Mouse (Mus musculus): ENCODE data around the gene Nhlh1.
A peak's percentile ranks its signal among the peaks of the same experiment; 100 is the strongest.

- TF ChIP-seq CTCF (IDR thresholded peaks at IDR 0.05; ENCODE audit: borderline replicate concordance, extremely low read depth, insufficient read depth, insufficient read length): peak; percentile 86
- TF ChIP-seq POLR2A (IDR thresholded peaks at IDR 0.05; ENCODE audit: borderline replicate concordance, extremely low read depth, insufficient read depth, insufficient read length, poor library complexity, severe bottlenecking): no peak
Measured at GRCm38 (mm10) chr1:172012030-172012429, 45.3 kb downstream of the Nhlh1 start.

Data from brain, embryonic 14.5 days (tissue).